Mouse (Mus musculus): ENCODE measurements around the gene Rps24. TPM values are rescaled to one million over a fixed set of nuclear protein-coding genes. Genes with fewer than 3 reads are reported as not detected.

Gene Rps24
- 593 and 737 TPM in 2 replicates for total RNA-seq (2023)

DNA sequence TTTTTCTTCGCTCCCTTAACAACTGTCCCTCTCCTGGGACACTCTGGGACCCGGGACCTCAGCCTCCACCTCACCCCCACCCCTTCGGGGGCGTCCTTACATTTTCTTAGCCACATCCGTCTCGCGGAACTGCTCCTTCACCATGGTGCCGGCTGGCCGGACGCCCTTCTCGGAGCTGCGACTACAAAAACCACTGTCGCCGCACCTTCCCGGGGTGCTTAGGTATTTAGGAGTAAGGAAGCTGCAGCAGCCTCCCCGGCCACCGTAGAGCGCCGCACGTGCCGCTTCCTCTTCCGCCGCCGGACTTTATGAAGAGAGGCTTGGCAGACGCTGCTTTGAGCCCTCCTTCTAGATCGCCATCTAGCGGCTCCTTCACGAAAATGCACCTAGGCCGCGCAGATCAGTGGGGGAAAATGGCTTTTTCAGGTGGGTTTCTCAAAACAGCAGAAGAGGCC is at the start of gene Rps24, which contains the start of gene Polr3a:
Gene Rps24 (plus strand): TSS at position 353 of the 455 bp plus-strand sequence.
Gene Polr3a (minus strand): TSS at position 286 of the 455 bp plus-strand sequence.

Other genes starting within 250 kb of the Rps24 start
- gene Dlg5, start 241.2 kb upstream of the Rps24 start, total RNA-seq (2023): not detected in 2 replicates
- gene E330034G19Rik, start 193.9 kb upstream of the Rps24 start, total RNA-seq (2023): not detected in 2 replicates
- 8.8 and 13.0 TPM in 2 replicates for gene Polr3a, start 67 bp upstream of the Rps24 start, total RNA-seq (2023)